Mouse (Mus musculus) monocyte, adult 5-6 weeks (primary cell): ENCODE results near the gene Ghrl. TPM values are rescaled to one million over a fixed set of nuclear protein-coding genes. Genes with fewer than 3 reads are reported as not detected.
A peak's percentile ranks its signal among the peaks of the same experiment; 100 is the strongest.
"Not testable (repeated sequence)": the region's sequence is repeated elsewhere in the genome, so short reads cannot be mapped to it uniquely, and the experiment has no call there.

Experiments
- ATAC-seq: fragments of 153-309, 156-312 bp; replicated peaks from 2 replicates; pipeline ENCODE4 v1.8.0; 2017; ENCODE audit warnings: mild to moderate bottlenecking; ENCODE audit not compliant: low TSS enrichment, insufficient number of reproducible peaks, severe bottlenecking, poor library complexity, low FRiP score
- total RNA-seq: library from RNA; stranded (forward); fragments of 200-1000, 200-491, 200-594 nt; gene quantifications from 3 replicates; pipeline ENCODE4 v1.2.3, GENCODE M21; 2017

The Ghrl gene
- total RNA-seq, 1 experiment from 2014 or later: not detected

DNA sequence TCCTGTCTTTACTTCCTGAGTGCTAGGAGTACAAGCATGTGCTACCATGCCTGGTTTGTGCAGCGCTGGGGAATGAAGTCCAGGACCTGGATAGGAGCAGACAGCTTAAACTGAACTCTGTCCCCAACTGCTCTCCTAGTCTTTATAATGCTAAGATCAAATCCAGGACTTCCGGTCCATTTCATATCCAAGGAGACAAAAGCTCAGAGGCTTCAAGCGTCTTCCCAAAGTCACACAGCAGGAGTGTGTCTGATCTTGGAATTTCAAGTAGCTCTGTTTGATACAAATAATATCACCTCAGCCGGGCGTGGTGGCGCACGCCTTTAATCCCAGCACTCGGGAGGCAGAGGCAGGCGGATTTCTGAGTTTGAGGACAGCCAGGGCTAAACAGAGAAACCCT is 43.7 kb downstream of the Ghrl start:
- ATAC-seq: no peak

DNA sequence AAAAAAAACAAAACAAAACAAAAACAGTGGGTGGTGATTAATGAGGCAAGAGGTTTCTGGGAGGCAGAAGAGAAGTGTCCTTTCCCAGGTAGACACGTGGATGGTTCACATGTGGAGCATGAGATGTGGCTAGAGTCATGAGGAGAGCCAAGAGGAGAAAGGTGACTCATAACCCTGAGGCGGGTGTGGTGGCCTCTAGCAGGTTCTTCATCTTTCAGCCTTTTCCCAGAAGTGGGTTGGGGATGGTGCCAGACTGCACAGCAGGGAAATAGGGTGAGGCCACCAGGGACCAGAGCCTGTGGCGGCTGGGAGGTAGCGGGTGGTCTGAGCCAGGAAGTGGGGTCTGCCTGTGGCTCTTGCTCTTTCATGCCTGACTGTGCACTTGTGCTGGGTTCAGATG is 44.4 kb downstream of the Ghrl start:
- ATAC-seq: no peak

DNA sequence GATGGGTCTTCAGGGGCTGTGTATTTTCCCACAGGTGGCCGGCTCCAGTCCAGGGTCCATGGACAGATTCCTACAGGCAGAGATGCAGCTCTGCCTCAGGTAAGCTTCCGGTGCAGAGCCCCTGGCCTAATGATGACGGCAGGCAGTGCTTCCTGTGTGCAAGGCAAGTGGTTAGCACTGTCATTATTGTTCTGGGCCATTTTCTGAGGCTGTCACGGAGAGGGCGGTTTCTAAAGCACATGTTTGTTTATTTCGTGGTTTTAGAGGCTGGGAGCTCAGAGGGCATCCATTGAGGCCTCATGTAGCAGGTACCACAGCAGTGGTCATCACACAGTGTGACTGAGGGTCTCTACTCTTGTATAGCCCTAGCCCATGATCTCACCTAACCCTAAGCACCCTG is 46.7 kb downstream of the Ghrl start:
- ATAC-seq: no peak

DNA sequence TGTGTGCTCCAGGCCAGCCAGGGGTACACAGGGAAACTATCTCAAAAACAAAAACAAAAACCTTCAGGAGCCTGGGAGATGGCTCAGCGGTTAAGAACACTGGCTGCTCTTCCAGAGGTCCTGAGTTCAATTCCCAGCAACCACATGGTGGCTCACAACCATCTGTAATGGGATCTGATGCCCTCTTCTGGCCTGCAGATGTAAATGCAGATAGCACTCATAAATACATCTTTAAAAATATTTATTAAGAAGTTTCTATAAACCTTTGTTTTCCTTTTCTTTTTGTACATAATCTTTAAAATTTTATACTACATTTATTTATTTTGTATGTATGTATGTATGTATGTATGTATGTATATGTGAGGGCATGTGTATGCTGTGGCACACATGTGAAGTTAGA is 47.7 kb downstream of the Ghrl start:
- not testable (repeated sequence) for ATAC-seq

DNA sequence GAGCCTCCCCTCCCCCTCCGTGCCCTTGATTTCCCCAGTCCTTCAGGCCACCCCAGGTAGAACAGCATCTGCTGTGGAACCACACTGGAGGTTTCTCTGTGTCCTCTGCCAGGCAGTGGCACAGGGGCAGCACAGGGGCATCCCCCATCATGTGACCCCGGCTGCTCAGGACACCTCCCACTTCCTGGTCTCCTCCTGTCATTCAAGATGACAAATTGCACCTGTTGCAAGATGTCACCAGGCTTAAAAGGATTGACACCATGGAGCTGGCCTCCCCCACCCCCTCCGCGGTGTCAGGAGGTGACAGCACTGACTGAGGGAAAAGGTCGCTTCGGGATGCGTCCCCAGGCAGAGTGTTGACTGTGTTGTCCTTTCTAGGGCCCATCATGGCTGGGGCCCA is 49.9 kb downstream of the Ghrl start:
- ATAC-seq: peak; percentile 5; the same call in 1 of the 2 replicates

GRCm38 (mm10) chr6:113668287-113669154 is 51.2 kb downstream of the Ghrl start:
- ATAC-seq: peak; percentile 77

DNA sequence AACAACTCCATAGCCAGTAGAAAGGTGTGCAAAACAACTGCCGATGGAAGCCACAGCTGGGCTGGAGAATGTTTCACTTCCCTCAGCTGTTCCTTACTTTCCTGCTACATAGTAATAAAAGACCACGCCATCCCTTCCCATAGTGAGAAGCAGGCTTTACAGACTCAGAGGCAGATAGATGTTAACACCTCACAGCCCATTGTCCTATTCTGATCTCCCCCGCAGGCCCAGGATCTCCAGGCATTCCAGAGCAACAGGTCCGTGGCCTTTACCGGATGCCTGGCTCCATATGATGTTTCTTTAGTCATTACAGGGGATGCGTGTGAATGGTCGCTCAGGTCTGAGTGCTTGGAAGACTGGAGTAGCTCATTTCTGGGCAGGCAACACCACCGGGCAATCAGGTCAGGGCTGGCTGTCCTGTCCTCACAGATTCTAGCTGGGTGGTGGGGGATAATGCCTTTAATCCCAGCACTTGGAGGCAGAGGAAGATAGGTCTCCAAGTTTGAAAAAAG is 52.0 kb downstream of the Ghrl start:
- no peak for ATAC-seq

Other genes starting within 250 kb of the Ghrl start
- not detected in 3 replicates for gene Il17rc, start 248.5 kb downstream of the Ghrl start, total RNA-seq
- gene Creld1, start 236.6 kb downstream of the Ghrl start, total RNA-seq: 0.85 to 6.1 TPM (median 3.4 TPM) in 3 replicates
- not detected in 3 replicates for gene Prrt3, start 217.9 kb downstream of the Ghrl start, total RNA-seq
- gene Emc3, start 188.2 kb downstream of the Ghrl start, total RNA-seq: 37.2 to 57.0 TPM (median 50.1 TPM) in 3 replicates
- 0.29 to 1.8 TPM (median 1.7 TPM) in 3 replicates for gene Fancd2, start 188.2 kb downstream of the Ghrl start, total RNA-seq
- not detected in 3 replicates for gene Fancd2os, start 119.2 kb downstream of the Ghrl start, total RNA-seq
- 111 to 131 TPM (median 120 TPM) in 3 replicates for gene Brk1, start 115.1 kb downstream of the Ghrl start, total RNA-seq
- 17.1 to 24.7 TPM (median 21.6 TPM) in 3 replicates for gene Vhl, start 95.9 kb downstream of the Ghrl start, total RNA-seq
- gene Irak2, start 81.4 kb downstream of the Ghrl start, total RNA-seq: 99.6 to 134 TPM (median 117 TPM) in 3 replicates
- 306 to 404 TPM (median 339 TPM) in 3 replicates for gene Tatdn2, start 22.8 kb downstream of the Ghrl start, total RNA-seq
- 93.8 to 134 TPM (median 113 TPM) in 3 replicates for gene Sec13, start 20.9 kb upstream of the Ghrl start, total RNA-seq